12 mouse cellular contexts compared by ENCODE assay signal in genomic region chr11:82340416-82340815, GRCm38 (mm10). TPM values are rescaled to one million over a fixed set of nuclear protein-coding genes. Genes with fewer than 3 reads are reported as not detected.
DNase-seq lines count a peak whose midpoint lies in the region; ATAC-seq lines count a peak whose summit lies in the region.
"Had no signal": no experiment of that assay in that cellular context is flagged by ENCODE, and none has a peak within 500 bp of the region (broad histone marks: within the 10 kb centered on the region; RNA-seq: fewer than 3 reads in every experiment).

No protein-coding gene starts in this region.

- no peaks in the 10 kb centered on the region for H3K36me3 ChIP-seq in kidney, embryonic 15.5 days

- H3K4me3 ChIP-seq in kidney, embryonic 15.5 days (replicated peaks) = no peak overlapping the region

- WGBS in kidney, embryonic 15.5 days = 9% methylated on average over 6 of the region's 6 CpGs

- no peak overlapping the region for H3K9ac ChIP-seq in kidney, embryonic 15.5 days

- peak; percentile 14 for DNase-seq in embryo, embryonic 10 days (ENCODE audit: low spot score)
- DNase-seq in embryo, embryonic 11 days = no peak
- no peak for DNase-seq in kidney, postnatal 25 days
- peak; percentile 10 for DNase-seq in retina, postnatal 1 day
- no peak for DNase-seq in retina, embryonic 14.5 days (ENCODE audit: low spot score)
- DNase-seq in yolk sac, embryonic 10.5 days (ENCODE audit: low spot score) = peak; percentile 8
- no peak for DNase-seq in thymus, postnatal 0 days (ENCODE audit: low spot score)
- DNase-seq: thymus, adult 18-20 months had no signal

- peak overlapping the region; percentile 42 for H3K27ac ChIP-seq in kidney, embryonic 15.5 days

- peaks cover 13% of the 10 kb centered on the region for H3K27me3 ChIP-seq in kidney, embryonic 15.5 days

- no peaks in the 10 kb centered on the region for H3K9me3 ChIP-seq in kidney, embryonic 15.5 days (replicated peaks)

- peaks cover 19% of the 10 kb centered on the region for H3K4me1 ChIP-seq in kidney, embryonic 15.5 days

- ATAC-seq in kidney, embryonic 15.5 days (replicated peaks; ENCODE audit: low FRiP score) = peak; percentile 64; the same call in 1 of the 2 replicates

- peak overlapping the region; percentile 23 for H3K4me2 ChIP-seq in kidney, embryonic 15.5 days

RNA-seq across cellular contexts. Expression of gene Ccl1, which starts 34.9 kb away (rescaled TPM):
- not detected in 2 replicates for polyA plus RNA-seq in kidney, embryonic 15.5 days (2015; fragmentation: Nextera tagmentation; extraction: Ambion mirVana)
- 7.4 and 8.6 TPM in 2 replicates for polyA plus RNA-seq in thymus, postnatal 0 days (2015; fragmentation: Nextera tagmentation; extraction: Ambion mirVana)
- polyA plus RNA-seq: cortical plate, adult 2 months; forebrain, embryonic 11.5 days; limb, embryonic 14.5 days had no signal

RNA-seq across cellular contexts. Expression of gene Tmem132e, which starts 48.3 kb away (rescaled TPM):
- polyA plus RNA-seq in kidney, embryonic 15.5 days (2015; fragmentation: Nextera tagmentation; extraction: Ambion mirVana) = 0.18 and 0.40 TPM in 2 replicates
- not detected in 2 replicates for polyA plus RNA-seq in thymus, postnatal 0 days (2015; fragmentation: Nextera tagmentation; extraction: Ambion mirVana)

Comparison
In these comparisons a context has a peak if more than half of its experiments do, and no peak if none do; other contexts are left out.
1. DNase-seq: peak in embryo, embryonic 10 days (single experiment), retina, postnatal 1 day (single experiment) and yolk sac, embryonic 10.5 days (single experiment); none in embryo, embryonic 11 days (single experiment), kidney, postnatal 25 days (0 of 2), retina, embryonic 14.5 days (single experiment) and thymus, postnatal 0 days (single experiment).